Mouse (Mus musculus): ENCODE results near the gene 6430571L13Rik.
"Not testable (repeated sequence)": the region's sequence is repeated elsewhere in the genome, so short reads cannot be mapped to it uniquely, and the experiment has no call there.

The 6430571L13Rik gene

DNA sequence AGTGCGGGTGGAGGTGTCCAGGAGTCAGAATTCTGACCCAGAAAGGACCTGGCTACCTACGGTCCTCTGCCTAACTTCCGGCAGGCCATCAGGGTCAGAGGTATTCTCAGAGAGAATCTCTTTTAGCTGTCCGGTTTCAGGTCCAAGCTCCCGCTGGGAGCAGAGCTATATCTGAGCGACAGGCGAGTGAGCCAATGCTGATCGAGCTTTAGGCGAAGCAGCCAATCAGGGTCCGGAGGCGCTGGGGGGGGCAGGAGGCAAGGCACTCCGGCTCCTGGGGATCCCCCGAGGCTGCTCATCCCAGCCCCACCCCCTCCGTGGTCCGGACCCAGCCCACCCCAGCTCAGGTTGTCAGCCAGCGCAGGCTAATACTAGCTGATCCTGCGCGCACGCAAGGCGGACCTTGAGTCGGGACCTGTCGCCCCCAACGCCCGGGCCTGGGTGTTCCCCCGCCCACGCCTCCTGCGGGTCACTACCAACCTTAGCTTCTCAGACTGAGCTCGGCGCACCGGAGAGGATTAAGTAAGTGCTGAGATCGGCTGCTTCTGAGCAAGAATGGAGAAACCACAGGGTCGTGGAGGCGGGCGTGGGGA is at the start of gene 6430571L13Rik:
6430571L13Rik (plus strand) TSS at position 336 of the 593 bp plus-strand sequence.
- DNase-seq (ENCODE audit: low spot score in 2 of 2) = peak; percentile 85

DNA sequence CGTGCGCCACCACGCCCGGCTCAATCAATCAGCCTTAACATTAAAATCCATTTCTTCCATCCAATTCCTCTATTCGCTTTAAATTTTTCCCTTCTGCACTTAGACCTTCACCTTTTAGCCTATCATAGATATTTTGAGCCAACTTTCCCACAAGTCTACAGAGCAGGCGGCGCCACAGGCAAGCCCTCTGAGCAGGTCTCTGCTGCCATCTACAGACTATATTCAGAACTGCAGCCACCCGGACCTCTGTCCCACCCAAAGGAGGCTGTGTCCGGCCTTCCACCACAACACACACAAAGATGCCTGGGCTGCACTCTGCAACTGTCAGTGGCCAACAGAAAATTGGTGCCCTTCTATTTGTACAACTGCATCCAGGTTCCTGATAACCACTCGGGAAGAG is 49.5 kb upstream of the 6430571L13Rik start:
- DNase-seq (ENCODE audit: low spot score in 2 of 2) = peak; percentile 64 to 77

GRCm38 (mm10) chr9:107294249-107294648 is 46.2 kb upstream of the 6430571L13Rik start:
- DNase-seq (ENCODE audit: low spot score in 2 of 2) = peak; percentile 62 to 72

- no peak for DNase-seq (ENCODE audit: low spot score in 2 of 2)
Observed at GRCm38 (mm10) chr9:107295616-107296015, 44.8 kb upstream of the 6430571L13Rik start.

DNA sequence AAGGTAGTCTGAATTCAATTTTAAA is 44.6 kb upstream of the 6430571L13Rik start, which contains the start of gene Cish:
Cish (plus strand) TSS at position 11 of the 25 bp plus-strand sequence.
- no peak for DNase-seq (ENCODE audit: low spot score in 2 of 2)

GRCm38 (mm10) chr9:107296041-107296440 is 44.4 kb upstream of the 6430571L13Rik start:
- DNase-seq (ENCODE audit: low spot score in 2 of 2) = no peak

DNA sequence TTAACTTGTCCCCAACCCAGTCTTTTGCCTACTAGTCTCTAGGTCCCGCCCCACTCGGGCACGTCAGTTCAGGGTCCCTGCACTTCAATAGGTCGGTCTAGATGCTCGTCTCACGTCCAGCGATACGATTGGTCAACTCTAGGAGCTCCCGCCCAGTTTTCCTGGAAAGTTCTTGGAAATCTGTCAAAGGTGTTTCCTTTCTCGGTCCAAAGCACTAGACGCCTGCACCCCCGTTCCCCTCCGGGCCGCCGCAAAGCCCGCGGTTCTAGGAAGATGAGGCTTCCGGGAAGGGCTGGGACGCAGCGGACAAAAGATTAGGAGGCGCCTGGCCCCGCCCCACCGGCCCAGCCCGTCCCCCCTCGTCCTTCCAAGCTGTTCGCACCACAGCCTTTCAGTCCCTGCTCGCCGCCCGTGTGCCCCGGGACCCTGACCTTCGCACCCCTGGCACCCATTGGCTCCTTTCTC is 43.9 kb upstream of the 6430571L13Rik start:
- peak; percentile 93 to 95 for DNase-seq (ENCODE audit: low spot score in 2 of 2)

GRCm38 (mm10) chr9:107297059-107297458 is 43.3 kb upstream of the 6430571L13Rik start:
- no peak for DNase-seq (ENCODE audit: low spot score in 2 of 2)

DNA sequence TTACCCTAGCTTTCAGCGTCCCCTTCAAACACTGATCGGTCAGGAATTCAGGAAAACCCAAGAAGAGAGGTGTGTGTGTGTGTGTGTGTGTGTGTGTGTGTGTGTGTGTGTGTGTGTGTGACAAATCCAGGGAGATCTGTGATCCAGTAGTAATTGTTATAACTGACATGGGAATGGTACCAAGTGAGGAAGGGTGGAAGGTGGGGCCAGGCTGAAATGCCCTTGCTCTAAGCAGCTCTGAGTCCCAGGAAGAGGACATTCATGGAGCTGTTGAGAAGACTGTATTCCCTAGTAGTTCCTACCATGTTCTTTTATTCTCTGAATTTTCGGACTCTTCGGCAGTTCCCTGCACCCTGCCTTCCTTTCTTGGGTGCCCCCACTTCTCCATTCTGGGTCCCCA is 42.7 kb upstream of the 6430571L13Rik start:
- no peak for DNase-seq (ENCODE audit: low spot score in 2 of 2)

GRCm38 (mm10) chr9:107298059-107298780 is 42.2 kb upstream of the 6430571L13Rik start:
- no peak for DNase-seq (ENCODE audit: low spot score in 2 of 2)

- no peak for DNase-seq (ENCODE audit: low spot score in 2 of 2)
Observed at GRCm38 (mm10) chr9:107298876-107299275, 41.5 kb upstream of the 6430571L13Rik start.

- DNase-seq (ENCODE audit: low spot score in 2 of 2) = no peak
Observed at GRCm38 (mm10) chr9:107299783-107300182, 40.6 kb upstream of the 6430571L13Rik start.

DNA sequence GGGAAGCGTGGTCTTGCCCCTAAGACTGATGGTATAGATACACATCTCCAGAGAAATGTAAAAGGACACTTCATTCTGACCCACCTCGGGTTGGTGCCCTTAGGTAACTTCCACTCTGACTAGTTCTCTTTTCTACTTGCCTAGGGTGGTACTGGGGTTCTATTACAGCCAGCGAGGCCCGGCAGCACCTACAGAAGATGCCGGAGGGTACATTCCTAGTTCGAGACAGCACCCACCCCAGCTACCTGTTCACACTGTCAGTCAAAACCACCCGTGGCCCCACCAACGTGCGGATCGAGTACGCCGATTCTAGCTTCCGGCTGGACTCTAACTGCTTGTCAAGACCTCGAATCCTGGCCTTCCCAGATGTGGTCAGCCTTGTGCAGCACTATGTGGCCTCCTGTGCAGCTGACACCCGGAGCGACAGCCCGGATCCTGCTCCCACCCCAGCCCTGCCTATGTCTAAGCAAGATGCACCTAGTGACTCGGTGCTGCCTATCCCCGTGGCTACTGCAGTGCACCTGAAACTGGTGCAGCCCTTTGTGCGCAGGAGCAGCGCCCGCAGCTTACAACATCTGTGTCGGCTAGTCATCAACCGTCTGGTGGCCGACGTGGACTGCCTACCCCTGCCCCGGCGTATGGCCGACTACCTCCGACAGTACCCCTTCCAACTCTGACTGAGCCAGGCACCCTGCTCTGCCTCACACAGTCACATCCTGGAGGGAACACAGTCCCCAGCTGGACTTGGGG is 40.0 kb upstream of the 6430571L13Rik start:
- no peak for DNase-seq (ENCODE audit: low spot score in 2 of 2)

GRCm38 (mm10) chr9:107301554-107302331 is 38.7 kb upstream of the 6430571L13Rik start:
- DNase-seq (ENCODE audit: low spot score in 2 of 2) = no peak

DNA sequence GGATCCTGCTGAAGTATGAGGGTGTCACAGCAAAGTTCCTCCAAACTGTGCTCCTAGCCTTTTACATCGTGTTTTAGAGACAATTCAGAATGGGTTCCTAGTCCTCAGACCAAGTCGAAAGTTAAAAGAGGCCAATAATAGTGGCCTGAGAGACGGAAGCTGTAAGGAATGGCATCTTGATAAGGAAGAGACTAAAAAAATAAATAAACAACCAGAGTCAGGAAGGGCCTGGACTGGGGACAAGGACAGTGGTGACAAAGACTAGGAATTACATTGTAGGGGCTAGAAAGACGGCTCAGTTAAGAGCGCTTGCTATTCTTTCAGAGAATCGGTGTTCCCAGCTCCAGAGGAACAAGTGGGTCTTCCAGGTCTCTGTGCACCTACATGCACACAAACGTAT is 37.8 kb upstream of the 6430571L13Rik start:
- DNase-seq (ENCODE audit: low spot score in 2 of 2) = no peak

- DNase-seq (ENCODE audit: low spot score in 2 of 2) = no peak
Observed at GRCm38 (mm10) chr9:107303121-107303820, 37.1 kb upstream of the 6430571L13Rik start.

GRCm38 (mm10) chr9:107303900-107304299 is 36.5 kb upstream of the 6430571L13Rik start:
- no peak for DNase-seq (ENCODE audit: low spot score in 2 of 2)

DNA sequence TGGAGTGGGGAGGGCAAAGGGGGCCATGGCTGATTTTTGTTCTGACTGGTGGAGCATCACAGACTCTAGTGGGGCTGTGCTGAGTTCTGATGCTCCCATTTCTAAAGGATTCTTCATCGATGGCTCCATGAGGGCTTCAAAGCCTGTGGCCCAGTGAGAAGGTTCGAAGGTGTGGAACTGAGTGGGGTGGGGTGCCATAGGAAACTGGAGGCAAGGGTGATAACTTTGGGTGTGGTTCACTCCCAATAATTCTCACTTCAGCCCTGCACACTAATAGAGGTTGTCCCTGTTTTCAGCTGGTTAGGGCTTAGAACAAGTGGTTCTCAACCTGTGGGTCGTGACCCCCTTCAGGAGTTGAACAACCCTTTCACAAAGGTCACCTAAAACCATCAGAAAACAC is 36.0 kb upstream of the 6430571L13Rik start:
- no peak for DNase-seq (ENCODE audit: low spot score in 2 of 2)

GRCm38 (mm10) chr9:107305012-107305411 is 35.4 kb upstream of the 6430571L13Rik start:
- DNase-seq (ENCODE audit: low spot score in 2 of 2) = no peak

DNA sequence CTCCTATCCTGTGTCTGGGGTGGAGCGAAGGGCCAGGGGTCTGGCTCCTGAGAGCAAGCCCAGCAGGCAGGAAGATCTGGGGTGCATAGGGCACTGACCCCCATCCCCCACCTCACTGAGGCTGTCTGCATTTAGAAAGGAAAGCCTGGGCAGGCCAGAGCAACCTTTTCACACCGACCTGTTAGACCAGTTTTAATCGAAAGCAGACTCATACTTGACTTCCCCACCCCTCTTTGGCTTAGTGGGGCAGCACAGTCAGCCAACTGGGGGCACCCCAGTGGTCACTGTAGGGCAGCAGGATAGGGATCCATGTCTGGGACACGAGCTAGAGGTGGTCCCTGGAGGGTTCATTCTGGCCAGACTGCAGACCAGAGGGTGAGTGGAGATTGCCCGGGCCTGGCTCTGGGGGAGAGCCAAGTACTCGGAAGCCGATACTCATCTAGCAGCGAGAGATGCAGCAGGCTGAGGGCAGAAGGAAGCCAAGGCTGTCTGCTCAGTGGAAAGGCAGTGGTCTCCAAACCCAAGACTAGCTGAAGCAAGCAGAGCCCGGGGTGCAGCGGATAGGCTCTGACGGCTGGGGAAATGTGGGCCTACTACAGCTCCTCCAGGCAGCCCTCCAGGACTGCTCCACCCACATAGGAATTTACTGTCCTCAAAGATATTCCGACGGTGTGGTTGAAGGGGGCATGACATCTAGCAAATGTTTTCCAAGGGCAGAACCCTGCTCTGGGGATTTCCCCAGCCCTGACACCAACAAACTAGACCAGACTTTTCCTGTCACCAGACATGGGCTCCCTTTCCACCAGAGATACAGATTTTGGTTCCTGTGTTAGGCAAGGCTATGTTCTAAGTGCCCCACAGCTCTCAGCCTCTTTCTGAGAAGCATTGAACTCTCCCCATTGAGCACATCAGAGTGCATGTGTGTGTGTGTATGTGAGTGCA is 34.5 kb upstream of the 6430571L13Rik start:
- DNase-seq (ENCODE audit: low spot score in 2 of 2) = no peak

DNA sequence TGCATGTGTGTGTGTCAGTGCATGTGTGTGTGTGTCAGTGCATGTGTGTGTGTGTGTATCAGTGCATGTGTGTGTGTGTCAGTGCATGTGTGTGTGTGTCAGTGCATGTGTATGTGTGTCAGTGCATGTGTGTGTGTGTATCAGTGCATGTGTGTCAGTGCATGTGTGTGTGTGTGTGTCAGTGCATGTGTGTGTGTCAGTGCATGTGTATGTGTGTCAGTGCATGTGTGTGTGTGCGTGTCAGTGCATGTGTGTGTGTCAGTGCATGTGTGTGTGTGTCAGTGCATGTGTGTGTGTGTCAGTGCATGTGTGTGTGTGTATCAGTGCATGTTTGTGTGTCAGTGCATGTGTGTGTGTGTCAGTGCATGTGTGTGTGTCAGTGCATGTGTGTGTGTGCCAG is 33.7 kb upstream of the 6430571L13Rik start:
- not testable (repeated sequence) for DNase-seq (ENCODE audit: low spot score in 2 of 2)
